In genomic region chr6:145030587-145030986, GRCm38 (mm10) we compare ENCODE assay signal across 22 mouse cellular contexts. TPM values are rescaled to one million over a fixed set of nuclear protein-coding genes. Genes with fewer than 3 reads are reported as not detected.
DNase-seq lines count a peak whose midpoint lies in the region; ATAC-seq lines count a peak whose summit lies in the region.
"Had no signal": no experiment of that assay in that cellular context is flagged by ENCODE, and none has a peak within 500 bp of the region (broad histone marks: within the 10 kb centered on the region; RNA-seq: fewer than 3 reads in every experiment).

No protein-coding gene starts in this region.

- peak; percentile 12 for DNase-seq in gastrocnemius, postnatal 10 days
- no peak for DNase-seq in gastrocnemius, adult 18-20 months (ENCODE audit: low spot score)
- DNase-seq in right cerebral cortex, adult 18-20 months = peak; percentile 51
- no peak for DNase-seq in right cerebral cortex, postnatal 14 days
- peak; percentile 51 for DNase-seq in thymus, postnatal 14 days
- no peak for DNase-seq in ovary, postnatal 14 days (ENCODE audit: low spot score)
- DNase-seq in cerebellum, adult 9-11 months = no peak
- DNase-seq: adrenal gland, postnatal 36 days; cerebellum, adult 11 months; cerebellum, postnatal 25 days; embryo, embryonic 11 days; gastrocnemius, postnatal 36 days; heart, adult 2 months; heart, postnatal 36 days; kidney, adult 8-10 months; kidney, postnatal 25 days; left cerebral cortex, postnatal 4 days; lung, embryonic 14.5 days; lung, postnatal 4 days had no signal

- ATAC-seq in megakaryocyte progenitor cell, adult 5-6 weeks (replicated peaks; ENCODE audit: poor library complexity) = peak; percentile 26; the same call in 1 of the 2 replicates
- ATAC-seq: forebrain, embryonic 13.5 days; midbrain, embryonic 16.5 days had no signal

RNA-seq across cellular contexts. Expression of gene Bcat1, which starts 45.4 kb away (rescaled TPM):
- total RNA-seq in gastrocnemius, postnatal 10 days (2021) = 10 to 100 TPM; 12.3 to 16.6 TPM
- under 1 TPM; 0.53 to 0.64 TPM for total RNA-seq in gastrocnemius, adult 18-20 months (2021)
- total RNA-seq in megakaryocyte progenitor cell, adult 5-6 weeks (2015) = 0.27 and 0.29 TPM in 2 replicates
- total RNA-seq in megakaryocyte progenitor cell, adult 5-6 weeks (2017) = 1.1 and 1.5 TPM in 2 replicates

Comparison
In these comparisons a context has a peak if more than half of its experiments do, and no peak if none do; other contexts are left out.
1. DNase-seq: peak in gastrocnemius, postnatal 10 days (single experiment), right cerebral cortex, adult 18-20 months (single experiment) and thymus, postnatal 14 days (single experiment); none in gastrocnemius, adult 18-20 months (single experiment), right cerebral cortex, postnatal 14 days (single experiment), ovary, postnatal 14 days (single experiment) and cerebellum, adult 9-11 months (single experiment).
2. RNA of gene Bcat1, which starts 45.4 kb away (total RNA-seq): 12.3 to 16.6 TPM in gastrocnemius, postnatal 10 days; 0.27 to 1.5 TPM in megakaryocyte progenitor cell, adult 5-6 weeks and 0.53 to 0.64 TPM in gastrocnemius, adult 18-20 months; every median in the first group is over 4 times any median in the second.